Comparison of ENCODE assay signal across 7 mouse cellular contexts in genomic region chr7:99267897-99268505, GRCm38 (mm10). TPM values are rescaled to one million over a fixed set of nuclear protein-coding genes. Genes with fewer than 3 reads are reported as not detected.
DNase-seq lines count a peak whose midpoint lies in the region; ATAC-seq lines count a peak whose summit lies in the region.

No protein-coding gene starts in this region.

- H3K4me2 ChIP-seq in hindbrain, embryonic 12.5 days (replicated peaks), result peak overlapping the region; percentile 83

- DNase-seq in ZHBTc4 (ENCODE audit: low read depth, low spot score), result peak; percentile 76
- peak; percentile 69 for DNase-seq in cerebellum, adult 9-10 months
- DNase-seq in frontal cortex, postnatal 10 days (ENCODE audit: low spot score in 2 of 2), result peak; percentile 76 to 84
- peak; percentile 71 to 81 for DNase-seq in layer of hippocampus, postnatal 25 days (ENCODE audit: extremely low spot score in 1 of 2, low spot score in 1 of 2)
- DNase-seq in lung, postnatal 14 days, result peak; percentile 64
- peak; percentile 89 for DNase-seq in right cerebral cortex, postnatal 25 days

- peak overlapping the region; percentile 99 for H3K27ac ChIP-seq in hindbrain, embryonic 12.5 days

- no peaks in the 10 kb centered on the region for H3K36me3 ChIP-seq in hindbrain, embryonic 12.5 days

- 2% methylated on average over 59 of the region's 59 CpGs for WGBS in hindbrain, embryonic 12.5 days

- H3K9me3 ChIP-seq in hindbrain, embryonic 12.5 days (replicated peaks), result no peaks in the 10 kb centered on the region

- peaks cover 11% of the 10 kb centered on the region; the same call in 1 of the 2 replicates for H3K27me3 ChIP-seq in hindbrain, embryonic 12.5 days

- H3K9ac ChIP-seq in hindbrain, embryonic 12.5 days, result peak overlapping the region; percentile 88

- peak; percentile 91 for ATAC-seq in hindbrain, embryonic 12.5 days (ENCODE audit: low FRiP score)

- peak overlapping the region; percentile 82 for H3K4me3 ChIP-seq in hindbrain, embryonic 12.5 days

- peaks cover 46% of the 10 kb centered on the region for H3K4me1 ChIP-seq in hindbrain, embryonic 12.5 days

RNA-seq across cellular contexts. Expression of gene Map6, which starts 0.8 kb away (rescaled TPM):
- polyA plus RNA-seq in hindbrain, embryonic 12.5 days (2016; fragmentation: Nextera tagmentation; extraction: Ambion mirVana), result 103 and 105 TPM in 2 replicates
- 100 to 1,000 TPM; 102 to 107 TPM for total RNA-seq in layer of hippocampus, postnatal 25 days (2021)

RNA-seq across cellular contexts. Expression of gene Mogat2, which starts 29.6 kb away (rescaled TPM):
- polyA plus RNA-seq in hindbrain, embryonic 12.5 days (2016; fragmentation: Nextera tagmentation; extraction: Ambion mirVana), result 5.3 and 6.3 TPM in 2 replicates
- not detected for total RNA-seq in layer of hippocampus, postnatal 25 days (2021)

Comparison
In these comparisons a context has a peak if more than half of its experiments do, and no peak if none do; other contexts are left out.
1. Peak in every context shown above with its lines: DNase-seq, ATAC-seq, H3K4me3 ChIP-seq and H3K27ac ChIP-seq.